Mouse (Mus musculus): ENCODE data around the gene Rpl7l1.

GRCm38 (mm10) chr17:46735287-46735686, 47.2 kb downstream of the Rpl7l1 start:
- TF ChIP-seq CTCF (conservative IDR thresholded peaks at IDR 0.05; ENCODE audit: low read length), result no peak
- TF ChIP-seq POU5F1 (IDR thresholded peaks at IDR 0.05; ENCODE audit: borderline replicate concordance, low read length), result no peak

Data from E14TG2a.4 (cell line).